Mouse (Mus musculus) urinary bladder, adult 2 months (tissue): ENCODE results near the gene Pecam1. TPM values are rescaled to one million over a fixed set of nuclear protein-coding genes. Genes with fewer than 3 reads are reported as not detected.
A peak's percentile ranks its signal among the peaks of the same experiment; 100 is the strongest.
"Not testable (repeated sequence)": the region's sequence is repeated elsewhere in the genome, so short reads cannot be mapped to it uniquely, and the experiment has no call there.

Experiments used
- DNase-seq: peaks from one replicate; pipeline ENCODE4 v3.0.0; 2022; ENCODE audit warnings: low spot score
- polyA plus RNA-seq: library from polyadenylated mRNA; depleted of rRNA; stranded (reverse); fragments of >200 nt; gene quantifications from 2 replicates; pipeline ENCODE4 v1.2.3, GENCODE M21; 2012

Pecam1 gene
- polyA plus RNA-seq, 1 experiment = 47.7 TPM

DNA sequence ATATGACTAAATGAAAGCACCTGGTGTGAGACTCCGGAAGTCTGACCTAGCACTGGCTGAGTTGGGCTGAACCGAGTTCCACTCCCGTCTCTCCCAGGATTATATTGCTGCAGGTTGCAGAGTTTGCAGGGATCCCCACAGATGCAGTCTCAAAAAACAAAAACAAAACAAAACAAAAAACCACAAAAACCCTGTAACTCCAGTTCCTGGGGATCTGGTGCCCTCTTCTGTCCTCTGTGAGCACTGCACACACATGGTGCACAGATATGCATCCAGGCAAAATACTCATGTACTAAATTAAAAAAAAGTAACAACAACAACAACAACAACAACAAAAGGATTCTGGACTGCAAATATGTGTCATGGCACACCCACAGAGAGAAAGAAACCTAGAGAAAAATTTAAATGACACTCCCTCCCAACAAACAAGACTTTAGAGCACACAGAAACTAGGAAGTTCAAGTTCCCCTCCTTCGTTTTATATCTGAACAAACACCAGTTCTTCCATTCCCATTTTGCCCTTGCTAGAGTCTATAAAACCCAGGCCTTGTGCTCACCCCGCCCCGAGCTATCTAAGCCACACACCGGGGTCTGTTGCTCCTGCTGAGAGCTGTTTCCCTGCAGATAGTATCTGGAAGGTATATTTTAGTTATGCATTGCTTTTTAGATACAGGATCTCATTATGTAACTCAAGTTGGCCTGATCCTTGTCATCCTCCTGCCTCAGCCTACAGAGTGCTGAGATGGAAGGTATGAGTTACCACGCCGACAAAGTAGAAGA, 20.0 kb upstream of the Pecam1 start:
- DNase-seq = no peak

DNA sequence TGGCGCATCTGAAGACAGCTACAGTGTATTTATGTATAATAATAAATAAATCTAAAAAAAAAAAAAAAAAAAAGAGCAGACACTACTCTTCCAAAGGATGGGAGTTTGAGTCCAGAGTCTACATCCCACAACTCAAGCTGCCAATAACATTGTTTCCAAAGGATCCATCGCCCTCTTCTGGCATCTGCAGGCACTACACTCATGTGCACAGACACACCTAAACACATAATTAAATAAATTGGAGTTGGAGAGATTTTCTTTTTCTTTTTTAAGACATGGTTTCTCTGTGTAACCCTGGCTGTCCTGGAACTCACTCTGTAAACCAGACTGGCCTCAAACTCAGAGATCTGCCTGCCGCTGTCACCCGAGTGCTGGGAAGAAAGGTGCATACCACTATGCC, 17.1 kb upstream of the Pecam1 start:
- DNase-seq = peak; percentile 3

DNA sequence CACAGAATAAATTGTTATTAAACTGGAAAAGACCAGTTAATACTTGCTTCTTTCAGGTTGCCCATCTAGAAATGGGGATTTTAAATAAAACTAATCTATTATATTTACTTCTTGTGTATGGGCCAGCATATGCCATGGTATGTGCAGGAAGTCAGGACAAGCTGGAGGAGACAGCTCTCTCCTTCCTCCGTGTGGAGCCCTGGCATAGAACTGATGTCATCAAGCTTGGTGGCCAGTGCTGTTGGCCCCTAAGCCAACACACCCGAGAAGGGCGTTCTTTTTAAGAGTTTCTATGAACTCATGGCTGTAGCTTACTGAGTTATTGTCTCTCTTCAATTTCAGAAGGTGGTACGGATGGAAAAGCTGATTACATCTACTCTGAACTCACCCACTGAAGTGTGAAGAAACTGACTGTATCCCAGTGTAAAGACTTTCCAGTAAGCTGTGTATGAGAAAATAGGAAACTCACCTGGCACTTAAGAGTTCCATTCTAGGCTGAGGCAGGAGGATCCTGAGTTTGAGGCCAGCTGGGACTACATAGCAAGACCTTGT, 16.3 kb upstream of the Pecam1 start:
- DNase-seq = no peak

DNA sequence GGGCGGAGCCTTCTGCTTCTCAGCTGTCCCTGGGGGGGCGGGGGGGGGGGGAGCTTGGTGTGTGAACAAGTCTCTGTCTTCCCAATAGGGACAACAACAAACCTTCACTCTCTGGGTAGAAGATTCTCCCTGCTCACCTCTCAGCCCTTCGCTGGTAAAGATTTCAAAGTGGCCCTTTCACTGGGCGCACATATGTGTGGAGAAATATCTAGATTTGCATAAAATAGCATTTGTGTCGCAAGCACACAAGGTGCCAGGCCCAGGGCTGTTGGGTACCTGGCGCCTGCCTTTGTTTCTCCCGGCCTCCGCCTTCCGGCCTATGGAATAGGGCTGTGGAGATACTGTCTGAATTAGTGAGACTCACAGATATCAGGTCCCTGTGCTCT, 12.4 kb upstream of the Pecam1 start:
- no peak for DNase-seq

DNA sequence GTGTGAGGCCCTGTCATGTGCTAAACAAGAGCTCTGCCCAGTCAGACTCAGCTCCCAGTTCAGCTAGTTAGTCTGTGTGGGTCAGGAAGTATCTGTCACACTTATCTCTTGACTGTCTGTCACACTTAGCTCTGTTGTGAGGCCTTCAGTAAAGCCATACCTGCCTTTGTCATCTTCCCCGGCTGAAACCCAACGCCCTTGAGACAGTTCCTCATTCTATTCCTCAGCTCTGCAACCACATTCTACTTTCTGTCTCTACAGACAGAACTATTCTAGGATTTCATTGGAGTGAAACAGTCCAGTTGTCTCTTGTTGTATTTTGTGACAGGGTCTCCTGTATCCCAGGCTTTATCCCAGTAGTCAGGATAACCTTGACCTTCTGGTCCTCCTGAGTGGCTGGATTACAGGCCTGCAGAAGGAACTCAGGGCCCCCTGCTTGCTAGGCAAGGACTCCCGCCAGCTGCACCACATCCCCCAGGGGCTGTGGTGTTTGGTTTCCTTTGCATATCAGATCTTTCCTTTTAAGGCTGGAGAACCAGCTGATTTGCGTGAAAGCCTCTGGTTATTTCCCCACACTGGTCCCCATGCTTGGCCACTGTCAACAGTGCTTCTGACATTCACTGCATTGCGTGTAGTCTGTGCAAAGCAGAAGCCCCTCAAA, 11.8 kb upstream of the Pecam1 start:
- DNase-seq = no peak

DNA sequence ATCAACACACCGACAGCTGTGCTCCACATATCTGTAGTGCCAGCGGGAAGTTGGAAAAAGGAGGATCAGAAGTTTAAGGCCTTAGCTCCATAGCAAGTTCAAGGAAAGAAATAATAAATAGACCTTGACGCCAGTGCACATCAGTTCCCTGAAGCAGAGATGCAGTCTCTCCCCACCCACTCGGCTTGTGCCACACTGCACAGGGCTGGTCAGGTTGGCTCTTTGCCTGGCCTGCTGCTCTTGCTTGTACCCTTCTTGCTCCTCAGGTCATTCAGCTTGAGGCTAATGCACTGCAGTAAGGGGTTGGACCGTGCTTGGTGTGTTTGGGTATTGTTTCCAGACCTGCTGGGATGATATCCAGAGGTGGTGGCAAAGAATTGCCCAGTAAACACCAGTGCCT, 10.1 kb upstream of the Pecam1 start:
- no peak for DNase-seq

DNA sequence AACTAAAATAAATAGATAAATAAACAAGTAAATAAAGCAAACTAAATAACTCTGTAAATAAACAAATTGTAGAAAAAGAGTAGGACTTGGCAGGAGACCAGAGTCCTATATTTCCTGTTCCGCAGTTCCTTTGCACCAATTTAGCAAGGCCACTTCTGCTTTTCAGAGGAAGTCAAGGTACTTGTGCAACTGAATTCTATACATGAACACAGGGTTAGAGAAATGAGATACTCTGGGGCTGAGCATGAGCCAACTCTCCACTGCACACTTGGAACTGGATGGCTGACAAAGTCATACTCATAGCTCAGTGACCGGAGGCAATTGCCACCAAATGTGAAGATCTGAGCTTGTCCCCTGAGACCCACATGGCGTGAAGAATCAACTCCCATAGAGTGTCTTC, 8.6 kb upstream of the Pecam1 start:
- no peak for DNase-seq

DNA sequence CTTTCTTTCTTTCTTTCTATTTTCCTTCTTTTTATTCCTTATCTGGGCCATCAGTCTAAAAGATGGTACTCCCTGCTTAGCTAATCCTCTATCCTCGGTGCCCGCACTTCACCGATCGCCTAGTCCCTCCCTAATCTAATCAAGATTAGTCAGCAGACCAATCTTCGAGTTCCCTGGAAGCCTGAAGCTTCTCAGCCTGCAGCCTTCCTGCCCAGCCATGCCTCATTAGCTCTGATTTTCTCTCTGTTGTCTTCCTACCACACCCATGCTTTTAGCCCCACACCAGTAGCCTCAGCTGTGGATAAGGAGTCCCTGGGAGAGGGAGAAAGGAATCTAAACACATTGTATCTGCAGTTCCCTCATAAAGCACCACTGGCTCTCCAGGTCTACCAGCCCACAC, 5.2 kb upstream of the Pecam1 start:
- no peak for DNase-seq

DNA sequence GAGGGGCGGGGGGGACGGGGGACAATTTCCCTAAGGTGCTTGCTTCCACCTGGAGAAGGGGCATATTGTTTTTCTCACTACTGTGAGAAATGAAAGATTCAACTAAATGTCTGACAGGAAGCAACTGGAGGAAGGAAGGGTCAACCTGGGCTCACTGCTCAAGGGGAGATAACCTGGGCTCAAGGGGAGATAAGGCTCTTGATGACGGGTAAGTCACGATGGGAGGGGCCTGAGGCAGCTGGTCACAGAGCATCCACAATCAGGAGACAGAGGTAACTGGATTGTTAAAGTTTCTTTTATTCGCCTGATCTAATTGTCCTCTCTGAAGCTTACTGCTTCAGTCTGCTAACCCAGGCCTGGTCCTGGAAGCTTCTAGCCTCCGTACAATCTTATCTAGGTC, 2.9 kb upstream of the Pecam1 start:
- DNase-seq = no peak

DNA sequence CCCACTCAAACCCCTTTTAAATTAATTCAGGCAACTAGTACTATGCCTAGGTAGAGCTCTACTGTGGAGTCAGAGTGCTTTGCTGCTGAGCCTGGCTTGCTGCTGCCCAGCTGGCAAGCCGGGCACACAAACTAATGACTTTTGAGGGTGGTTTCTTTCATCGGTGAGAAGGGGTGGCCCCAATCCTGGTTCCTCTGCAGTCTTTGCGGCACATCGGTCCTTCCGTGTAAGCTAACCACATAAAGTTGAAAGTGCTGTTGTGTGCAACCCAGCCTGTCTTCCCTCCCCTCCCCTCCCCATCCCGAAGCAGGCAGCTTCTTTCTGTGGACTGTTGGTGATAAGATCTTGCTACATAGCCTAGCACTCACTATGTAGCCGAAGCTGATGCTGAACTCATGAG, 1.7 kb upstream of the Pecam1 start:
- DNase-seq = no peak

DNA sequence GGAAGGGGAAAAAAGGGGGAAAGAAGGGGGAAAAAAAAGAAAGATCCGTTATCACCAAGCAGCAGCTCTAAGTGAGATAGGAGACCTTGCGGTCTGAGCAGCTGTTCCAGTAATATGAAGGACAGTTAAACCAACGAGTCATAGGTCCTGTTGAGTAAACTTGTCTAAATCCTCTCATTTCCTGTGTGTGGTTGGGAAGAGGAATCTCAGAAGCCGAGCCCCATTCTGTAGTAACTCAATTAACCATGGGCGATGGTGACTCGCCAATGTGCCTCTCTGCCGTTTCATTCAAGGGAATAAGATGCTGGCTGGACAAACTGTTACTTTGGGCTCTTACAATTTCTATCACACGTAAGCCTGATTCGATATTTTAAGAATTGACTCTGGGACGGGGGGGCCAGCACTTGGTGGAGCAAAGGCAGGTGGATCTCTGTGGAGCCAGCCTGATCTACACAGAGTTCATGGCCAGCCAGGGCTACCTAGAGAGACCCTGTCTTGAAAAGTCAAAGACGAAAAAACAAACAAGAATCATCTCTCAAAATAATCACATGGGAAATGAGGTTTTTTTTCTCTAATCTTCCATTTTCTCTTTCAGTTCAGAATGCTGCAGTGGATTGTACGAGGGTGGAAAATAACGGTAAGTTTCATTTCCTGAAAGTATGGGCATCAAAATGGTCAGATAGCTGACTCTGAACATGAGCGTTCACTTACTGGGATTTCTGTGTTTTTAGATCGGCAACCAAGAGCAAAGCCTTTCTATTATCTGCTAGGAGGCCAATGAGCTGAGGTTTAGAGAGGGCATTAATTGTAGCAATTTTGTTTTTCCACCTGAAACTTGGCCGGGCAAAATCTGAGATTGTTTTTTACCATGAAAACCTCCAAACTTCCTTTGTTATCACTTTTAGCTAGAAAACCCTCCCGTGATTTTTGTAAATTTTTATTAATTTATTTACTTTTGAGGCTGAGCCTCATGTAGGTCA, 901 bp upstream of the Pecam1 start, which contains the start of gene Milr1:
Milr1 (plus strand) TSS at position 188 of the 980 bp plus-strand sequence.
- no peak for DNase-seq

DNA sequence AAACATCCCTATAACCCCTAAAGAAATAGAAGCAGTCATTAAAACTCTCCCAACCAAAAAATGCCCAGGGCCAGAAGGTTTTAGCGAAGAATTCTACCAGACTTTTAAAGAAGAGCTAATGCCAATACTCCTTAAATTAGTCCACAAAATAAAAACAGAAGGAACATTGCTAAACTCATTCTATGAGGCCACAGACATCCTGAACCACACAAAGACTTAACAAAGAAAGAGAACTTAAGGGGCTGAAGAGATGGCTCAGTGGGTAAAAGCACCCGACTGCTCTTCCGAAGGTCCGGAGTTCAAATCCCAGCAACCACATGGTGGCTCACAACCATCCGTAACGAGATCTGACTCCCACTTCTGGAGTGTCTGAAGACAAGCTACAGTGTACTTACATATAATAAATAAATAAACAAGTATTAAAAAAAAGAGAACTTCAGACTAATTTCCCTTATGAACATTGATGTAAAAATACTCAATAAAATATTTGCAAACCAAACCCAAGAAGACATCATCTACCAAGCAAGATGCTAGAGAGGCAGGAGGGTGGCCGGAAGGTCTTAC, 789 bp downstream of the Pecam1 start:
- DNase-seq = not testable (repeated sequence)

DNA sequence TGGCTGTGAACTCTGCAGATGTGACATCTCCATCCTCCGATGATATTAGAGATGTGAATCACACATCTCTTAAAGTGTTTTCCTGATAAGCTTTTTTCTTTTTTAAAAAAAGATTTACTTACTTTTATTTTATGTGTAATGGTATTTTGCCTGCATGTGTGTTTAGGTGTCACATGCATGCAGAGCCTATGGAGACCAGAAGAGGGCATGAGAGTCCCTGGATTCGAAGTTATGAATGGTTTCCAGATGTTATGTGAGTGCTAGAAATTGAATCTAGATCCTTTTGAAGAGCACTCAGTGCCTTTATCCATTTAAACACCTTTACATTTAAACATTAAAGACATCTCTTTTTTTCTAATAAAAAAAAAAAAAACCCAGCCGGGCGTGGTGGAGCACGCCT, 5.5 kb downstream of the Pecam1 start:
- no peak for DNase-seq

DNA sequence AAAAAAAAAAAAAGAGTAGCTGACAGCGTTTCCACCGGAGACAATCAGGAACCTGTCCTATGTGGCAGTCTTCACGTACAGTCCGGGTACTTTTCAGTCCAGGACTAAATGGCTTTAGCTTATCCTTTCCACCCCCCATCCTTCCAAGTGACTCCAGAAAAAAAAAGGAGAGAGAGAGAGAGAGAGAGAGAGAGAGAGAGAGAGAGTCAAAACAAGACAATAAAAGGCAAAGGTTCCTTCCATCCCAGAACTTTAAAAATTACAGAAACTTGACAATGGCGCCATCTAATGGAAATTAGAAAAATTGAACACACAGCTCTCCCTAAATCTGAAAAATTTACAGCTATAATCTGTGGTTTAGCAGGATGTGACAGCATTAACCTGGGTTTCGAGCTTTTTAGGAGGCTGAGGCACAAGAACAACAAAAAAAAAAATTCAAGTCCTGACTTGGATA, 8.0 kb downstream of the Pecam1 start:
- DNase-seq = no peak

DNA sequence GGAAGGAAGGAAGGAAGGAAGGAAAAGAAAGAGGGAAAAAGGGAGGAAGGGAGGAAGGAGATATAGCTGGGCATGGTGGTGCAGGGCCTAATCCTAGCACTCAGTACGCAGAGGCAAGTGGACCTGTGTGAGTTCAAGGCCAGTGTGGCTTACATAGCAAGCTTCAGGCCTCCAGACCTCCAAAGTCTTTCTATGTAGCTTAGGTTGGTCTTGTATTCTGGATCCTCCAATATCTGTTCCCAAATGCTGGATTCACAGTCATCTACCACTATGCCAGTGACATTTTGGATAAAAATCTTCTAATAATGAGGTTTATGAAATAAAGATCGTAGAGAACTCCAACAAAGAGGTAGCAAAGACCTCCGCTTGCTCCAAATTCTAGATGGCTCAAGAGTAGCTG, 8.6 kb downstream of the Pecam1 start:
- no peak for DNase-seq

DNA sequence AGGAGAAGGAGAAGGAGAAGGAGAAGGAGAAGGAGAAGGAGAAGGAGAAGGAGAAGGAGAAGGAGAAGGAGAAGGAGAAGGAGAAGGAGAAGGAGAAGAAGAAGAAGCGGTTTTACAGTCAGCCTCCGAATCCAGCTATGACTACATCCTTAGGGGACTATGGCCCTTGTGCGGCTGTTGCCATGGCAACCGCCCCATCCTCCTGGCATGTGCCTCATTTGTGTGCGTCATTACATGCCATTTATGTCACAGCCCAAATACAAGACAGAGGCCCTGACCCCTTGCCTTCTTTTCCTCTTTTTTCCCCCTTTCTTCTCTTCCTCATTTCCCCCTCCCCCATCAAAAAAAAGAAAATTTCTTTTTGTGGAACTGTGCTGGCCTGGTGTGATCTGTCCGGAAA, 9.2 kb downstream of the Pecam1 start:
- no peak for DNase-seq

DNA sequence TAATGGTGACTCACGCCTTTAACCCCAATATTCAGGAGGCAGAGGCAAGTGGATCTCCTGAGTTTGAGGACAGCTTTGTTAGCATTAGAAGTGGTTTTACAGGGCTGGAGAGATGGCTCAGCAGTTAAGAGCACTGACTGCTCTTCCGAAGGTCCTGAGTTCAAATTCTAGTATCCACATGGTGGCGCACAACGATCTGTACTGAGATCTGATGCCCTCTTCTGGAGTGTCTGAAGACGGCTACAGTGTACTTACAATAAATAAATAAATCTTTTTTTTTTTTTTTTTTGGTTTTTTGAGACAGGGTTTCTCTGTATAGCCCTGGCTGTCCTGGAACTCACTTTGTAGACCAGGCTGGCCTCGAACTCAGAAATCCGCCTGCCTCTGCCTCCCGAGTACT, 9.7 kb downstream of the Pecam1 start:
- not testable (repeated sequence) for DNase-seq

DNA sequence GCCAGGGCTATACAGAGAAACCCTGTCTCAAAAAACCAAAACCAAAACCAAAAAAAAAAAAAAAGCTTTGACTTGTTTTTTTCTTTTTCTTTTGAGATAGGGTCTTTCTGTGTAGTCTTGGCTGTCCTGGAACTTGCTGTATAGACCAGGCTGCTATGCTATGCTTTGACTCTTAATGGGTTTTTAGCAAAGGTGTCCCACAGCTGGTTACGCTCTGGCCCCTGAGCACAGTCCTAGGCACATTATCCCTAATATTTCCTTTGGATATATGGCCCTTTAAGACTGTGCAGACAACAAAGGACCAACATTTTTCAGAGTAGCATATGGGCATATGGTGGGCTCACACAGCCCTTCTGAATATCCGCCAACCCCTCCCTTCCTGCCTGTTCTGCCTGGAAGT, 11.3 kb downstream of the Pecam1 start:
- DNase-seq = no peak

DNA sequence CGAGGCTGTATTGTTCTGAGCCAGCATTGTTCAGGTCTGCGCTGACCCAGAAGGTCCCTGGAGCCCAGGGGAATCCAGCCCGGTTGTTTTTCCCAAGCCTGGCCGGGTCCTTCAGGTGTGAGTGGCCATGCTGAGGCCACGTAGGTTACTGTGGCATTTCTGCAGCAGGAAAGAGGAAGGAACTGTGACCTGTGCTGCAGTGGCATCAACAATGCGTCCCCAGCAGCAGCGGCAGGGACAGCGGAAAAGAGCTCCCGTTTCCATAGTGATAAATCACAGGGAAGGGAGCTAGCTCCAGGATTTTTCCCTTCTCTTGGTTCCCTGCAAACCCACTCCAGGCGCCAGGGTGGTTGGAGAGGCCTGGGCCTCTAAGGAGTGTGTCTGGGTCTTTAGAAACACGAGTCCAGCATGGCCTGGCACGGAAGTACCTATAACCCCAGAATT, 13.2 kb downstream of the Pecam1 start:
- DNase-seq = no peak

DNA sequence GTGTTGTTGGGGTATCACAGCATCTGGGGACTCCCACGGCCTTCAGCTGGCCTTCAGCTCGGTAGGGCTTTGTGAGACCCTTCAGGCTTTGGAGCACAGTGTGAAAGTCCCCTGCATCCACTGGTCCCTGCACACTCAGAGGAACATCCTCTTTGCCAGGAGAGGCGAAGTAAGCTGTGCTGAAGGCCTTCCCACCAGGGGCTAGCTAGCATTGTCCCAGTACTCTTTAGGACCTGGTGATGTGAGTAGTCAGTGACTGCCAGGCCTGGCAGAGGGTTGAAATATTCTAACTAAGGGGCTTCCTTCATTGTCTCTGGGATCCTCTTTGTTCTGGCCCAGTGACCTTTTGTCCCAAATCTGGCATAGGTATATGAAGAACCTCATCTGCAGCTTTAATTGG, 13.8 kb downstream of the Pecam1 start:
- DNase-seq = no peak

DNA sequence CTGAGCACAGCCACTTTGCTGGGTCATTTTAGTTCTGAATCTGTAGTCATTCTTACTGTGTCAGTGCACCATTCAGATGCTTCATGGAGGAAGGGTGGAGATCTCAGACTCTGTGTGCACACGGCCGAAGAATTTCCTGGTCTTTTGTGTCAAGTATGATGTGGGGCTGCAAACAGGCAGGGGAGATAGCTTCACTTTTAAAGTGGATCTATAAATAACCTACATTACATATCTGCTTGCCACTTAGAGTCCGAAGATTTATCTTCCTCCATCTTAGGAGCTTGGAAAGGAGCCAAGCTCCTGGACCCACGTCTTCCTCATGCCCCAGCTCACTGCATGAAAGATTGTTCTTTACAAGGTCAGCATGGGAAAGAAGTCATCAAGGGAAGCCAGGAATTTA, 19.7 kb downstream of the Pecam1 start:
- no peak for DNase-seq

DNA sequence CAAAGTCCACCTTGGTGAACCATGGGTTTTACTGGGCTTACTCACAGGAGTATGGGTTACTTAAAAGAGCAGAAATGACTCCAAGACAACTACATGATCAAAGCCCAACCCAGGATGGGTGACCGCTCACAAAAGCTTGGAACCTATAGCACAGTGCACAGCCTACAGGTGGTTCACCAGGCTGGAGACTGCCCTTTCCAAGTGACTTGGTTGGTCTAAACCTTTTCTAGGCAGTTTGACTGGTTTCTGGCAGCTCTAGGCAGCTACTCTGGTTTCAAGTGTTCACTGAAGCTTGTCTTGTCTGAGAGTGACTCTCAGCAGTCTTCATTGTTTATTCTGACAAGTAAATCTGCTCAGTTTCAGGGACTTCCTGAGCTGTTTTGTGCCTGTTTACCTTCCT, 20.8 kb downstream of the Pecam1 start:
- no peak for DNase-seq
